Mouse (Mus musculus) stomach, postnatal 0 days (tissue): Measurements from ENCODE around the gene Pdf.

ENCODE experiments used
- CTCF ChIP-seq: IDR thresholded peaks from 2 replicates; pipeline ENCODE4 v1.5.1; 2016; ENCODE audit warnings: antibody characterized with exemption, low read depth, mild to moderate bottlenecking, moderate library complexity
- EP300 ChIP-seq: optimal IDR thresholded peaks from 2 replicates; pipeline ENCODE3; 2016; ENCODE audit warnings: antibody characterized with exemption

- TF ChIP-seq EP300, result no peak
- TF ChIP-seq CTCF, result no peak
These were observed at the start of gene Pdf for GRCm38 (mm10) chr8:107048061-107048941.
